Comparison of ENCODE assay signal across 20 mouse cellular contexts in the genomic region with DNA sequence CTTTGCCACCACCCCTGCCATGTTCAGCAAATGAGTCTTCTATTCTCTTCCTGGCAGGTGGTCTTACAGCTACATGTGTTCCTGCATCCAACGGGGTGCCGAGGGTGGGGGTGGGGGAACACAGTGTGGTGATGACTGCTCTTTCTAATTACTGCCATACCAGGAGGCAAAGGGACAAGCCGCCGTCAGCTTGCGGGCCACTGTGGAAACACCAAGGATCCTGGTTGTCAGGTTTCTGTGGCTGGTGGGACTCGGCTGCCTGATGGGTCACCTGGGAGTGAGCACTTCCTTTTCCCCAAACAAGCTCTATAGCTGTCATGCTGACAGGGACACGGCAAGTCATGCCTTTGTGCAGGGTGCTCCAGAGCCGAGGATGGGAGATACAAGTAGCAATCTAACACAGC.
DNase-seq lines count a peak whose midpoint lies in the region; ATAC-seq and TF ChIP-seq lines count a peak whose summit lies in the region.
"Had no signal": no experiment of that assay in that cellular context is flagged by ENCODE, and none has a peak within 500 bp of the region (broad histone marks: within the 10 kb centered on the region; RNA-seq: fewer than 3 reads in every experiment).

No protein-coding gene starts in this region.

- H3K27me3 ChIP-seq in hindbrain, embryonic 12.5 days: no peaks in the 10 kb centered on the region
- no peaks in the 10 kb centered on the region for H3K27me3 ChIP-seq in hindbrain, embryonic 11.5 days (ENCODE audit: control insufficient read depth, insufficient read depth, low read length)
- H3K27me3 ChIP-seq: forebrain, embryonic 12.5 days had no signal

- H3K9ac ChIP-seq in hindbrain, embryonic 12.5 days: no peak overlapping the region
- H3K9ac ChIP-seq in hindbrain, embryonic 11.5 days (ENCODE audit: low read depth, low read length): no peak overlapping the region
- H3K9ac ChIP-seq: forebrain, embryonic 12.5 days had no signal

- H3K27ac ChIP-seq in hindbrain, embryonic 12.5 days: no peak overlapping the region
- H3K27ac ChIP-seq in hindbrain, embryonic 11.5 days (ENCODE audit: low read depth, low read length): no peak overlapping the region
- H3K27ac ChIP-seq in gastrocnemius, adult 2 months: no peak overlapping the region
- H3K27ac ChIP-seq: forebrain, embryonic 12.5 days; heart, embryonic 10.5 days; kidney, postnatal 0 days; left cerebral cortex, adult 2 months had no signal

- 48% methylated on average over 8 of the region's 8 CpGs for WGBS in hindbrain, embryonic 12.5 days
- WGBS in hindbrain, embryonic 11.5 days: 66% methylated on average over 8 of the region's 8 CpGs

- intact Hi-C loops in gastrocnemius, adult 2 months (cut with DNase I): no loop called here

- H3K4me2 ChIP-seq in hindbrain, embryonic 12.5 days (replicated peaks): no peak overlapping the region
- no peak overlapping the region for H3K4me2 ChIP-seq in hindbrain, embryonic 11.5 days (replicated peaks; ENCODE audit: low read depth, low read length)
- H3K4me2 ChIP-seq: forebrain, embryonic 12.5 days; liver, embryonic 11.5 days had no signal

- no peak for DNase-seq in hindbrain, embryonic 11.5 days (ENCODE audit: low spot score)
- peak; percentile 85 for DNase-seq in brain, adult 2 months (ENCODE audit: low read depth, low spot score)
- DNase-seq in cerebellum, adult 18-20 months: peak; percentile 45 to 63
- peak; percentile 64 to 73 for DNase-seq in cerebellum, postnatal 25 days
- DNase-seq in gastrocnemius, adult 2 months: no peak
- DNase-seq in layer of hippocampus, postnatal 25 days (ENCODE audit: extremely low spot score in 1 of 2, low spot score in 1 of 2): no peak
- DNase-seq in spleen, postnatal 36 days (ENCODE audit: low spot score in 2 of 2): no peak
- DNase-seq: B cell, adult 2 months; heart, postnatal 10 days; kidney, adult 18-20 months; lung, adult 2 months; right cerebral cortex, postnatal 25 days; thymus, postnatal 36 days had no signal

- 0 out of 2 replicates have a peak, but pooled peaks have one; percentile 38 for ATAC-seq in hindbrain, embryonic 12.5 days (ENCODE audit: low FRiP score)
- ATAC-seq in hindbrain, embryonic 11.5 days (ENCODE audit: low FRiP score): no peak
- ATAC-seq: midbrain, embryonic 16.5 days had no signal

- peaks cover 3% of the 10 kb centered on the region for H3K4me1 ChIP-seq in hindbrain, embryonic 12.5 days
- H3K4me1 ChIP-seq in hindbrain, embryonic 11.5 days (replicated peaks; ENCODE audit: control insufficient read depth, insufficient read depth, low read length): no peaks in the 10 kb centered on the region
- H3K4me1 ChIP-seq: heart, embryonic 10.5 days had no signal

- no peaks in the 10 kb centered on the region for H3K36me3 ChIP-seq in hindbrain, embryonic 12.5 days
- H3K36me3 ChIP-seq in hindbrain, embryonic 11.5 days (ENCODE audit: control insufficient read depth, insufficient read depth, low read length): no peaks in the 10 kb centered on the region
- H3K36me3 ChIP-seq: forebrain, embryonic 12.5 days; heart, embryonic 10.5 days had no signal

- H3K4me3 ChIP-seq in hindbrain, embryonic 12.5 days: no peak overlapping the region
- no peak overlapping the region for H3K4me3 ChIP-seq in hindbrain, embryonic 11.5 days (ENCODE audit: low read depth, low read length)
- H3K4me3 ChIP-seq in gastrocnemius, adult 2 months: no peak overlapping the region
- H3K4me3 ChIP-seq: forebrain, embryonic 12.5 days; heart, embryonic 10.5 days; left cerebral cortex, adult 2 months had no signal

- TF ChIP-seq CTCF in gastrocnemius, adult 2 months (IDR thresholded peaks at IDR 0.05): no peak

- no peaks in the 10 kb centered on the region for H3K9me3 ChIP-seq in hindbrain, embryonic 12.5 days (replicated peaks)
- H3K9me3 ChIP-seq in hindbrain, embryonic 11.5 days (ENCODE audit: control insufficient read depth, low read length): no peaks in the 10 kb centered on the region
- H3K9me3 ChIP-seq: forebrain, embryonic 12.5 days; heart, embryonic 10.5 days had no signal

Comparison
In these comparisons a context has a peak if more than half of its experiments do, and no peak if none do; other contexts are left out.
1. DNase-seq: peak in brain, adult 2 months (single experiment), cerebellum, adult 18-20 months (2 of 2) and cerebellum, postnatal 25 days (2 of 2); none in hindbrain, embryonic 11.5 days (single experiment), gastrocnemius, adult 2 months (single experiment), layer of hippocampus, postnatal 25 days (0 of 2) and spleen, postnatal 36 days (0 of 2).